Mouse (Mus musculus) frontal cortex, adult 2 months (tissue): ENCODE measurements around the gene Spo11. TPM values are rescaled to one million over a fixed set of nuclear protein-coding genes. Genes with fewer than 3 reads are reported as not detected.

Source experiments
- DNase-seq, 2 experiments: peaks; one replicate each; pipeline ENCODE4 v3.0.0; 2022; ENCODE audit warnings: low spot score in 1 of 2; ENCODE audit errors: extremely low spot score in 1 of 2
- polyA plus RNA-seq: library from polyadenylated mRNA; depleted of rRNA; stranded (reverse); fragments of >200 nt; gene quantifications from 2 replicates; pipeline ENCODE4 v1.2.3, GENCODE M21; 2012; rRNA removed

The Spo11 gene
- 0.76 and 1.0 TPM in 2 replicates for polyA plus RNA-seq

DNA sequence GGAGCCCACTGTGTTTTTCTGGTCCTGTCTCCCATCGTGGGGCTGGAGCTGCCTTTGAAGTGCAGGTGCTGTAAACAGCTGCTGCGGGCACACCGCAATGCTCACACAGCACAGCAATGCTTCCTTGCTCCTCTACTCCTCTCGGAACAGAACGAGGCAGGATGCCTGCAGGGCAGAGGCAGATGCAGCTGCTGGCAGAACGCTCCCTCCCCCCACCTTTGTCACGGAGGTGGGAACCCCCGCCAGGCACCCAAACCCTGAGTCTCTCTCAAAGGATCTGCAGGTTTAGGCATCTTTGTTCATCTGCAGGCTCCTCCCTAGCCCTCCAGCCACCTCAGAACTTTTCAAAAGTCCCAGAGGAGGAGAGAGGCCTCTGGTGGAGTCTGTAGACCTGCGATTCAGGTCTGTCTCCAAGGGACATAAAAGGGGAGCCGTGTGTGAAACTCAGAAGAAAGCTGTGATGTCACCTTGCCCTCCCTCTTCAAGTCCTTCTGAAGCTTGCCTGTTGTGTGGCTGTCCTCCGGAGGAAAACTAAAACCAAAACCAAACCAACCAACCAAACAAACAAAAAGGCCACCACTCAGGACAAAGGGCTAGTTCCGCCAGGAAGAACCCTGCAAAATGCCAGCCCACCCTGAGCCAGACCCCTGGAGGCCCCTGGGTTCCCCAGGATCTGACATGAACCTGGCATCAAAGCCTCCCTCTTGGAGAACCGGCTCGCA lies at the start of gene Spo11:
Spo11 (plus strand) TSS at position 292 of the 722 bp plus-strand sequence.
- DNase-seq = no peak

DNA sequence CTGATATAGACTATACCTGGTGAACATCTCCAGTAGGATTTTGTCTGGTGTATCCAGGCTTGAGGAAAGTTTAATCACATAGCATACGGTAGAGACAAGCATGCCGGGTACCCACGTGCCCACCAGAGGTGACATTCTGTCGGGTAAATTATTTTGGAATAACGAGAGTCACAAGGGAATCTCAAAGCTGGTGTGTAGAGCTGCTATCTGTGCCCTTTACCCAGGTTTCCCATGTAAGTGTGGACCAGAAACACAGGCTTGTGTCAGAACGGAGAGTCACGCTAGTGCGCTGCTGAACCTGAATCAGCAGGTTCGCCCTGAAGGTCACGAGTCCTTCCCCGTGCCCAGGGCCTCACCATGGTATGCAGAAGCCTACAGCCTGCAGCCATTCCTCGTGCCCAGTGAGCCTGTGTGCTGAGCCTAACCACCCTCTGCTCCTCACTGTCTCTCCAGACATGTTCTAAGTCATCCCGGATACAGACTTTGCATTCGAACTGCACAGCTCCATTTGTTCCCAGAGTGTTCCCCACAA lies 47.5 kb upstream of the Spo11 start:
- DNase-seq = no peak

DNA sequence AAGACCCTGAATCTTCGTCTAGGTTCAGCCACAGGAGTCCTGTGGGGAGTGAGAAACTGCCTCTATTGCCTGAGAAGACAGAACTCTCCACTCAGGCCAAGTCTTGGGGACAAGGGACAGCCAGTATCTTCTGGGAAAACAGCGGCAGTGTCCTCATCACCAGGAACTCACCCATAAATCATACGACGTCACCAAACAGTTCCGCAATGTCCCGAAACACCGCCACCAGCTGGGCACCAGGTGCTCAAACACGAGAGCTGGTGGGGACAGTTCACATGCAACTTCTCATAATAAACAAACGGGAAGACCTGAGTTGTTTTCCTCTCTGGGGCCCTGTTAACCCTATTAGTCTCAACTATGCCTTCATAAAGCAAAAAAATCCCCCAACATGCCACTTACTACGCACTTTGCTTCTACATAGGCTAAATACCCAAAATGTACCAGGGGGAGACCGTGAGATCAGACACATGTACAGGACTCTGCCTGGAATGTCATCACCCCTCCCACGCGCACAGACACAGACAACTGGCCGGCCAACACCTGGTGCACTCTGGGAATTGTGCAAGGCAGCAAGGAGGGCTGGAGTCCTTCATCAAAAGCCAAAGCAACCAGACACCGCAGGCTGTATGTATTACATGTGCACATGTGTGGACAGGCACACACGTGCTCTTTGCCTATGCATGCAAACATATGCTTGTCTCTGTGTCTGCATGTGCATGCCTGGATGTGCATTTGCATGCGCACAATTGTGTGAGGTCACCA lies 46.2 kb upstream of the Spo11 start:
- DNase-seq = no peak

DNA sequence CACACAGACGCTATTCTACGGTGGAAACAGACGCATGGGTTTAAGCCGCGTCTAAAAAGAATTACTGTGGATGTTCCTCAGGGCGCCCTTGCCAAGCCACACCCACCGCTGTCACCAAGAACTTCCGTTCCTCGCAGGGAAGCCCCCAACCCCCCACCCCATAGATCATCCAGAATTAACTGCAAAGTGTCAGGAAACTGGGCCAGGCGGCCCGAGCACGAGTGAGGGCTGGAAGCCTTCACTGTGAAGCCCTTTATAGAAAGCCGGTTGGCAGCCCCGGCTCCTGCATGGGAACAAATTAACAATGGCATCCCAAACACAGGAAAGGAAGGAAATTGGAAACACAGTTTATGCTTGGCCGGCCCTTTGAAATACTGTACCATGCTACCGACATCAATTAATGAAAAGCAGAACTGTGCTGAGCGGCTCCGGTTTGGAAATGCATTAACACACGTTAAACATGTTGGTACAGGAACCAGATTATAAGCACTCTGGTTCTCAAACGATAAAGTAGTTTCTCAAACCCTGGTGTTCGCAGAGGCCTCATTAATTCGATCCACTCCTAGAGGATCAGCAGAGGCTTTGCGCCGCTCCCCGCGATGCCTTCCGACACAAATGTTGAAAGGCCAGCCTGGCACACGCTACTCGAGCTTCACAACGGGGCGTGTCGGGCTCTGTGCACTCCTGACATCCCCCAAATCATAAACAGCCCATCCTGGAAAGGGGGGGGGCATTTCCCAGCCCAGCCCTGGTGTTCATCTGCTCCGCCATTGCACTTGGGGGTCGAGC lies 43.7 kb upstream of the Spo11 start:
- peak in 1 of 2 experiments; percentile 8 for DNase-seq

DNA sequence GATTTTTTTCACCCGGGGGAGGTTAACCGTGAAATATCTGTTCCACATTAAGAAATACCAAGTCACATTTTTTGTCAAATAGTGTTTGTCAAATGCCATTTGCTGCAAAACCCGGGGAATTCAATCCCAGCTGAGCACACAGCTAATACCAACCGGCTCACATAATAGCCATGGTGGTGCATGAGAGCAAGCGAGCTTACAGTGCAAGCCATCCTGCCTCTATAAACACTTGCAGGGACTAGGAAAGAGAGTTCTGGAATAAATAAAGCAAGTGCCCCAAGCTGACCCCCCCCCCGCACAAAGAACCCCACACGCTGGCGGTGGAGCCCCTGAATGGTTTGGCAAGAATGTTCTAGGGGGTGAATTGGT lies 43.1 kb upstream of the Spo11 start:
- no peak for DNase-seq

DNA sequence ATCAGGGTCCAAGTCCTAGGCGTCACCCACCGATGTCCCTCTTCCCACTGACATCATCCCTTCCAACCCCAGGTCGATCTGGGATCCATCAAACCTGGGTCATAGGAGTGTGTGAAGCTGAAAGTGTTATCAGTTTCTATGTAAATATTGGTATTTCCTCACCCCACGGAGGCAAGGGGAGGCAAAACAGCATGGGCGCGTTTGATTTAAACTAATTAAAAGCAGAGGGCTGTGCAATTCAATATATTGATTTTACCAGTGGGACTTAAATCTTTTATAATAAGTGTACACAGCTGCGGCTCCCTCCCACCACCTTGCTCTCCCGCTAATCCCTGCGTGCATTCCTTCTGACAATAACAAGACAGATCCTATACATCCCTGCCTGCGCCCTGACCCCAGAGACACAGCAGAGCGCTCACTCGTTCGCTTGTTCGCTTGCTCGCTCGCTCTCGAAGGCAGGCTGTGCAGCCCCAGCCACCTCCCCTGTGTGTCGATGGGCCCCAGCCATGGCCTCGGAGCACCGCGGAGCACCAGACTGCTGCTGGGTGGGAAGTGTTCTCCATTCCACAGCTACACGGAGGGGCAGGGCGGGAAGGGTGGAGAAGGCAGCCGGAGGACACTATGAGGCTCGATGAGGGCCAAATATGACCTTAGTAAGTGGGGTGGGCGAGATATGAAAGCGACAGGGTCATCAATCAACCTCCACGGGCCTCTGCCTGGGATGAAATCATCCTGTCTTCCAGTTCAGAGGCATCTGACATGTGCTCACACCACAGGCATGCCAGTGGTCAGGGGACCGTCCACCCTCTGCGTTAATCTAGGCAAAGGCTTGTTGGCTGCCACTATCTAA lies 42.4 kb upstream of the Spo11 start:
- DNase-seq = no peak

DNA sequence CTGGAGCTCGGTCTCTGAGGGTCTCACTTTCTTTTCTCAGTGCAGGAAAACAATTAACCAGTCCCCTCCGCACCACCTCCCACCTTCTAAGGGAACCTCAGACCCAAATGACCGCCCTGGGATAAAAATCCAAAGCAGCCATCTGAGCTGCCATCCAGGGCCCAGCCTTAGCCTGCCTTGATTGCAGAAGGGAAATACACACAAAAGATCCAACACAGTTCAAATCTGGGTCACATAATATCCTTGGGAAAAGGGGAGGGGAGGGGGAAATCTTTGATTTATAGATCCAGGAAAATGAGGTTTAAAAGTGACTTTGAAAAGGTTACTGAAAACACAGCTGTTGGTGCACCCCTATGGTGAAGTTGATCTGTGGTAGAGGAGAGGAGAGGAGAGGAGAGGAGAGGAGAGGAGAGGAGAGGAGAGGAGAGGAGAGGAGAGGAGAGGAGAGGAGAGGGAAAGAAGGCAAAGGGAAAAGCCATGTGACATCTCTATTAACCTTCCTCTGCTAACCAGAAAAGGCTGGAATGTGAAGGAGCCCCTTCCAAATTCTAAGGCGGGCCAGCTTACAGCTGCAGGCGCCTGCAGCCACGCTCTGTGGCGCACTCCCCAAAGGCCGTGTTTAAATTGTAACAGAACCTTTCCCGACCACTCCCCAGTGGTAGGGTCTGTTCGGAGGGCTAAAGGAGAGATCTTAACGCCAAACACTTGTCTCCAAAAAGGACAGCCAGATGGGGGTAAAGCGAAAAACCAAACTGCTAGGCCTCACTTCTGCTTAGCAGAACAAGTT lies 41.5 kb upstream of the Spo11 start:
- DNase-seq = no peak

DNA sequence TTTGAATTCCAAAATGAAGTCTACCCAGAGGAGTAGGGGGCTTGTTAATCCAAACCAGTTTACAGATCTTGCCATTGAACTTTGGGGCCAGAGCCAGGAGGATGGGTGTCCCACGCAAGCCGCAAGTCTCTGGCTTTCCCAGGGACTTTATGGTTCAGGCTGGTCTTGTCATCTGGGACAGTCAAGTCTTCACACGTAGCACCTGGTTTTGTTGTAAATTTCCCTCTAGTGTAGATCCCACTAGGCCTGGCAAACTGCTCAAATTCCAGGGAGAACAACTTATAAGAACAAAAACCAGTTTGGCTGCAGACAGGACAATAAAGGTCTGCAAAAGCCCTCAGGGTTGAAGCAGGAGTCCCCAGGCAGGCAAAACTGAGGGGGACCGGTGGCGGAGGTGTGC lies 40.7 kb upstream of the Spo11 start:
- DNase-seq = no peak

DNA sequence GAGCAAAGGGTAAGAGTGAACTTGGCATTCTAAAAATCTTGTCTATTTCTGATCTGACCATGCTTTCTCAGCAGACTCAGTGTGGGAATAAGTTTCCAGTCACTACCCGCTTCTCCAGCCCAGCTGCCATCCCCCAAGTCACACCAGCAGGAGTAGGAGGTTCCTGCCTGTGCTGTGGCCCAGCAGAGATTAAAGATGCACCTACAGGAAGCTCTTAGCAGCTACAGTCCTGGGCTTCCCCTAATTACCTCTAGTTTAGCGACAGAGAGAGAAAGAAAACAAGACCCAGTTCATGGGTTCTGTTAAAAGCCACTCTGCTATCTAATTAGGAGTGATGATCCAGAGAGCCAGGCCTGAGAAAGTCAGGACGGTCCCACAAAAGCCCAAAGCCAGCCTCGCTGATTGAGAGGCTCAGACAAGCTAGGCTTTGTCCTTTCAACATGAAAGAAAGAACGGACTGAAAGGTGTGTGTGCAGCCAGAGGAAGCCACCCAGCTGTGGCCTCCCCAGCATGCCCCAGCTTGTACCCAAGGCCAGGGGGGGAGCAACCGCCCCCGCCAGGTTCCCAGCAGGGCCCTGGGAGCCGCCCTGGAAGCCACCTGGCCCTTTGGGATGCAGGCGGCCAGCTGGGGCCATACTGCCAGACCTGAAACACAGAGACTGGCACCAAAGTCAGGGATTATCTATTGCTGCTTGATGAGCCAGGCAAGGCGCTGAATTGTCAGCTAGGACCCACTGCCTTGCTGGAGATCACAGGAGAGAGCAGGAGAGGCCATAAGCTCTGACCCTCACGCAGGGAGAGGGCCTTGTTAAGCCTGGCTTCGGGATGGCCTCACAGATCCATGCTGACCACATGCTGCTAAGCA lies 39.9 kb upstream of the Spo11 start:
- no peak for DNase-seq

DNA sequence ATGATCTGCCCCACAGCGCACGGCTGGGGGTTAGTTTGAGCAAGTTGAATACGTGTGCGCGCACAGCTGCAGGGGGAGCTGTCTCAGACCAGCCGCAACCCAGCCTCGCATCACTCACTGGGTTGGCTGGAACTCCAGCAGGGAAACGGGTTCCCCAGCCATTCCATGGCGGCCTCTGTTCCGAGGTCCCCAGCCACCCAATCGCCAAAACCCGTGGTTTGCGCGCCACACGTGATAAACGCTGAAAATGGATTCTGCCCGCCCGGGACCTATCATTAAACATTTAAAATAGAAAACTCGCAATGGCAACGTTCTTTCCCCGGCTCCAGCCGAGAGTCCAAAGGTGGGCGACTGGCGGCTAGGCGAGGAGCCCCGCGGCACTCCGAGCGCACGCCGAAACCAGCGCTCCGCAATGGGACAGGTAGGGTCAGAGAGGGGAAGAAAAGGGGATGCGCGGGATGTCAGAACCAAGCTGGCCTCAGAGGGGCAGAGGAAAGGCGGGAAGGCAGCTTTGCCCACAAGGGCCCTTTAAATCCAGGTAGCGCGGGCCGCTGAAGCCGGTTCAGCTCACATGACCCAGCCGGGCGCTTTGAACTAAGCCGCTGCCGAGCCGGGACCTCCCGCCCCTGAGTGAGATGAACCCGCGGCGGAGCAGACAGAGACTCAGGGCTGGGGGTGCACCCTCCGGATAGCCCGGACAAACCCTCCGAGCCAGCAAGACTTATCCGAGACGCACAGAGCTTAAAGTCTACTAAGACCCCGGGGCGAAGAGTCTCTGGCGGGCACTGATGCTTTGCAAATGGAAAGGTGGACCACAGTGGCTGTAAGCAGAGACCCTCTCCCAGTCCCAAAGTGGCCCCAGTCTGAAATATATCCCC lies 38.5 kb upstream of the Spo11 start:
- no peak for DNase-seq

DNA sequence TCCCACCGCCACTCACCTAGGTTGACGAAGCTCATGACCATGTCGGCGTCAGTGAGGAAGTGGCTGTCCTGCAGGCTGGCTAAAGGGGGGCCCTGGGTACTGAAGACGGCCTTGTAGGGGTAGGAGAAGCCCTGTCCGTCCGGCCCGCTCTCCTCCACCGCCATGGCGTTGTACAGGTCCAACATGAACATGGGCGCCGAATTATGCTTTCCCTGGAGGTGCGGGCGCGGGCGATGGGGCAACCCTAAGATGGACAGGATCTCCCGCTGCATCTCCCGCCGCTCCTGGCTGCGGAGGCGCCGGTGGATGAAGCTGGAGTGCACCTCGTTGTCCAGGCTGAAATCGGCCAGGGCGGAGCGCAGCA lies 37.9 kb upstream of the Spo11 start:
- no peak for DNase-seq

DNA sequence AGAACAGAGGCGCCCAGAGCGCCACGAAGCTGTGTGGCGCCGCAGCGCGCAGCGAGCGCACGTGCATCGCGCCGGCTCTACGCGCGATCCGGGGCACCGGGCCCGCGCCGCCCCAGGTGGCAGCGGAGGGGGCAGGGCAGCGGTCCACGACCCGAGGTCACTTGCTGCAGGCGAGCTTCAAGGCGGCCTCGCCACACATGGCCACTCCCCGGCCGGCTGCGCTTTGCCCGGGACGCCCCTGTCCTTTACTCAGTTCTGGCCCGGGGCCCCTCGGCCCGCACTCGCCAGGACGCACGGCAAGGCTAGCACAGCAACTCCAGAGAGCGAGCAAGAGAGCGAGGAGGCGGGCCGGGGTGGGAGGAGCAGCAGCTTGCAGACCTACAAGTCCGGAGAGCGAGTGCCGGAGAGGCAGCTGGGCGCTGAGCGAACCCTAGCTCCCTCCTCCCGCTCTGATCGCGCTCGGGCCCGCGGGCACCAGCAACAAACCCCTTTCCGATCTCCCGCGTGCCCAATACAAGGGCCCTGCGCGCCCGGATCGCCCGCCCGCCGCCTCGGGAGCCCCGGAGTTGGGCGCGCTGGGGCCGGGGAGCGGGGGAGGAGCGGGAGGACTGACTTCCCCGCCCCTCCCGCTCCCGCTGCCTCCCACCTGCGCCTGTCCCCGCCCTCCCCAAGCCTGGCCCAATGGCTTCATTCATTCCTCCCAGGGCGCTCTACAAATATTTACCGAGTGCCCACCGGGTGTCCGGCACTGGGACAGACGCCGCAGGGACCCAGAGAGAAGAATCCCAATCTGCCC lies 37.3 kb upstream of the Spo11 start, which contains the start of gene Bmp7:
Bmp7 (minus strand) TSS at position 319 of the 796 bp plus-strand sequence.
- DNase-seq = peak in 1 of 2 experiments; percentile 40

DNA sequence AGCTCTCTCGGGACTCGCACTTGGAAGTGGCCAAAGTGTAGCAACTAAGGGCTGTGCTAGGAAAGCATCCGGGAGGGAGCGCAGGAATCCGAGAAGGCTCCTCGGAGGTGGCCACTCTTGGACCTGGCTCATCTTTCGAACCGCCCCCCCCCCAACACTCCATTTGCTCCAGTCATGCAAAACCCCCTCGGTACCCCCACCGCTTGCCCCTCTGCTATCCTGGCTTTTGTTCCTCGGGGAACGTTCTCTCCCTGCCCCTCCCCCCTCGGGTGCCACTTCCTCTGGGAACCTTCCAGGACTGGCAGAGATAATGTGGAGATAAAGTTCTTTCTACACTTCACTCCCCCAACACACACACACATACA lies 36.7 kb upstream of the Spo11 start:
- no peak for DNase-seq

DNA sequence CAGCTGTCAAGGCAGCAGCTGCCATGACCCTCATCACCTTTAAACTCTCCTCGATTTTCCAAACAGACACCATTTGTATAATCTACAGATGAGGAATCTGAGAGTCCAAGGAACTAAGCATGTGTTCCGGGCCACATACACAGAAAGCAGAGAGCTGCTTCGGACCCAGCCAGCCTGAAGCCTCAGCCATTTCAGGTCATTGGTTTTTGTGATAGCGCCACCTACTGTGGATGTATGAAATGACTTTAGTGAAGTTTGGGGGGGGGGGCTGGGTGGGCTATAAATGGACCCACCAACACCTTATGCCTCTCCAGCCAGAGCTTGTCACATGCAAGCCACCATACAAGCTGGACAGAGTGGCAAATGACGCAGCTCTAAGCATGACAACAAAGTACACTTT lies 28.4 kb upstream of the Spo11 start:
- peak in 1 of 2 experiments; percentile 20 for DNase-seq

DNA sequence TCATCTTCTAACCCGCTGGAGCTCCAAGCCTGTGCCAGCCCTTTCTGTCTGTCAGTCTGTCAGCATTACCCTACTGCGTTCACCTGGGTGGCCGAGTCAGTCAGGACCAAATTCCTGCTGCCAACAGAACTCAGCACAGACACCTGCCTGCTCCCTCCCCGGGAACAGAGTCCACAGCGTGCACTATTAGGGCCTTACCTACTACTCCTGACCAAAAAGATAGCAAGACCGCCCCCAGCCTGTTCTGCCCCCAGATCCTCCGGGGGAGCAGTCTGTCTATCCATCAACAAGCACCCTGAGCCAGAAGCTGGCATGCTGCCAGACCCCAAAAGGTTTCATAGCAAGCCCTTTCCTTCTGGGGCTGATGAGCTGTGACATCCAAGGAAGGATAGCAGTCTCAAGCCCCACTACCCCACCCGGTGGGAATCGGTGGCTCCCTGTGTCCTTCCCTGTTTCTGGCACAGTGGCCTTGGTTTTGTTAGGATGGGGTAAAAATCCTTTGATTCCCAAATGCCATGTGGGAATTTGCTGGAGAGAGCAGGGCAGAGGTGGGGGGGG lies 27.3 kb upstream of the Spo11 start:
- DNase-seq = no peak

DNA sequence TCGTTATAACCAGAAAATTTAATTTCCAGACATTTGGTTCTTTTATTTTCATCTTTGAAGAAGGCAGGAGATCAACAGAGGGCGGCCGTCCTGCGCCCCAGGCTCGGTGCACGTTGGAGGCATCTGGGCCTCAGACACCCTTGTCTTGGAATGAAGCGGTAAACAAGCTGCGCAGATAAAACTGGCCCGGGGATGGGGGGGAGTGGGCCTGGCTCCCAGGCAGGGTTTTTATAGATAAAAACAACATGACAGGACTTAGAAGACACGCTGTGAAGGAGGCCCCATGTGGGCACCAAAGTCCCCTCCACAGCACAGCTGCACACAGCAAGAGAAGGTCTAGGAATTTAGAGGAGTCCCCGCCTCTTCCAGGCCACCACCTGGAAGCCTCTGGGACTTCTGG lies 26.8 kb upstream of the Spo11 start:
- DNase-seq = no peak
